Mouse (Mus musculus) c-Kit-positive CD71-positive TER-119-positive erythroid progenitor cells, embryonic 14.5 days (primary cell): Measurements from ENCODE around the gene Rab21.

Experiments used
- DNase-seq: peaks from one replicate; pipeline ENCODE4 v3.0.0-alpha.2; 2013; ENCODE audit warnings: low spot score

Rab21 gene

GRCm38 (mm10) chr10:115281381-115281780 is 34.0 kb downstream of the Rab21 start:
- DNase-seq: no peak

DNA sequence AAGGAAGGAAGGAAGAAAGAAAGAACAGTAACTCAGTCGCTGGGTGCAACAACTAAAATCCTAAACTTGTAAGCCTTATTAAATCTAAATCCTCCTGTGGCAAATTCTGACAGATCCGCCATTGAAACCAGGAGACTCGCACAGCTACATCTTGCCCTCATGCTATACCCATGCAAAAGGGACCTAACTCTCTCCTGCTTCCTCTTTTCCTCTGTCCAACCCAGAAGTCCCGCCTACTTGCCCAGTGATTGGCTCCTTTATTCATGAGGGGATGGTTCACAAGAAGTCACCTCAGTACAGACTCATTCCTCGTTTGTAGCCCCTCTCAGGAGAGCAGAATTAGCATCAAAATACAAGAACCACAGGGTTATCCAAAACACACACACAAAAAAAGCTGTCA is 43.7 kb downstream of the Rab21 start:
- DNase-seq: no peak

DNA sequence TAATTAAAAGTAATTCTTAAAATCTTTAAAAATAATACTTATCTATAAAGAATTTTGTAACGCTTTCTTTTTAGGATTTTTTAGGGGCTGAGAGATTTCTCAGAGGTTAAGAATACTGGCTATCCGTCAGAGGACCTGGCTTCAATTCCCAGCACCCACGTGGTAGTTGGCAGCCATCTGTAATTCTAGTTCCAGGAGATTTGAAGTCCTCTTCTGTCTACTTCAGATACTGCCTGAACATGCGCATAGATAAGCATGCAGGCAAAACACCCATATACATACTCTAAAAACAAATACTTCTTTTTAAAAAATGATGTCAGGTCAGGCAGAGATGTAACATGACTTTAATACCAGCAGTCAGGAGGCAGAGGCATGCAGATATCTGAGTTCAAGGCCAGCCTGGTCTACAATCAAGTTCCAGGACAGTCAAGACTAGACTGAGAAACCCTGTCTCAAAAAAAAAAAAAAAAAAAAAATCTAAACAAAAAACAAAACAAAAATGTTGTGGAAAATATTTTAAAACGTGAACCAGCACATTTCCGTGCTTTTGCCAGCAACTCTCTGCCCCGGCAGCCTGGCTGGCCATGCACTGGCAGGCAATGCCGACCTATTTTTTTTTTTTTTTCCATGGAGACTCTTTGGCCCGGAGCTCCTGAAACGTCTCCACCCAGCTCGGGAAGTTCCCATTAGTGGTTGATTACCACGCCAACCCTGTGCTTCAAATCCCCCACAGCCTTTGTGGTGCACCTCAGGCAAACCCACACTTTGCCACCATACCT is 44.6 kb downstream of the Rab21 start:
- no peak for DNase-seq

DNA sequence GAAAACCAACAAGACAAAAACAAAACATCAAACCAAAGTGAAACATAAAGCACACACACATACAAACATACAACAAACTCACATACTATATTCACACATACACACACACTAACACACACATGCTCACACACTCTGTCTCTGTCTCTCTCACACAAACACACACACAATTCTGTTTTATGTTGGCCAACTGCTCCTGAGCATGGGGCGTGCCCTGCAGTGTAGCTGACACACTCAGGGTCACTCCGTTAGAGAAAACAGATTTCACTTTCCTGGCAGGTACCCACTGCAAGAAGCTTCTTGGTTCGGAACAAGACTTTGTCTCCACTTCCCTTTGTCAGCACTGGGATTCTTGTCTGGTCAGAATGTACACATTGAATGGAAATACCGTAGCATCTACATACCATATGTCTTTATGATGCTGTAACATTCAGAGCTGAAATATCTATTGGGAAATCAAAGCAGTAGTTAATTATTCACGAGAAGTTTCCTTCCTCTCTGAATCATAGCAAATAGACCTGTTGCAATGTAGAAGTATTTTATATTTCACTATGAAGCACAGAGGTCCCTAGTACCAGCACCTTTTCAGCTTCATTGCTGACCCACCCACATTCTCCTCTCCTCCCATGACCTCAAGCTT is 52.4 kb downstream of the Rab21 start:
- DNase-seq: no peak

GRCm38 (mm10) chr10:115262261-115262660 is 53.1 kb downstream of the Rab21 start:
- no peak for DNase-seq

GRCm38 (mm10) chr10:115261428-115261827 is 54.0 kb downstream of the Rab21 start:
- DNase-seq: no peak

GRCm38 (mm10) chr10:115256162-115256561 is 59.2 kb downstream of the Rab21 start:
- no peak for DNase-seq

GRCm38 (mm10) chr10:115253521-115253920 is 61.9 kb downstream of the Rab21 start:
- DNase-seq: no peak

DNA sequence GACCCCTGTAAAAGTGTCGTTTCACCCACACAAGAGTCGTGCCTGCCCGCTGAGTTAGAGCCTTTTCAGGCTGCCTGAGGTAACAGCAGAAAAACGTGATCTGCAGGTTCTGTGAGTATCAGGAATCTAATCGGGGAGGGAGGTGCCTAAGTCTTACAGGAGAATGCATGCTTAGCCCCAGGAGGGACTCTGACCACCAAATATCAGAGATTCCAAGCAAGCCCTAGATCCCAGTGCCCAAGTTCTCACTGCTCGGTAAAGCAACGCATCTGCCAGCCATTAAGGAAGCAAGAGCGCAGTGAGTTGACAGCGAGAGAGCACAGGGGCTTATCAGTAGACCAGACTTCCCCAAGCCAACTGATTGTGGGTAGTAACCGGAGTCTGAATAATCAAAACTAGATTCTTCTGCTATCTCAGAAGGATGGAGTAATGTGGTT is 63.1 kb downstream of the Rab21 start:
- peak; percentile 57 for DNase-seq

DNA sequence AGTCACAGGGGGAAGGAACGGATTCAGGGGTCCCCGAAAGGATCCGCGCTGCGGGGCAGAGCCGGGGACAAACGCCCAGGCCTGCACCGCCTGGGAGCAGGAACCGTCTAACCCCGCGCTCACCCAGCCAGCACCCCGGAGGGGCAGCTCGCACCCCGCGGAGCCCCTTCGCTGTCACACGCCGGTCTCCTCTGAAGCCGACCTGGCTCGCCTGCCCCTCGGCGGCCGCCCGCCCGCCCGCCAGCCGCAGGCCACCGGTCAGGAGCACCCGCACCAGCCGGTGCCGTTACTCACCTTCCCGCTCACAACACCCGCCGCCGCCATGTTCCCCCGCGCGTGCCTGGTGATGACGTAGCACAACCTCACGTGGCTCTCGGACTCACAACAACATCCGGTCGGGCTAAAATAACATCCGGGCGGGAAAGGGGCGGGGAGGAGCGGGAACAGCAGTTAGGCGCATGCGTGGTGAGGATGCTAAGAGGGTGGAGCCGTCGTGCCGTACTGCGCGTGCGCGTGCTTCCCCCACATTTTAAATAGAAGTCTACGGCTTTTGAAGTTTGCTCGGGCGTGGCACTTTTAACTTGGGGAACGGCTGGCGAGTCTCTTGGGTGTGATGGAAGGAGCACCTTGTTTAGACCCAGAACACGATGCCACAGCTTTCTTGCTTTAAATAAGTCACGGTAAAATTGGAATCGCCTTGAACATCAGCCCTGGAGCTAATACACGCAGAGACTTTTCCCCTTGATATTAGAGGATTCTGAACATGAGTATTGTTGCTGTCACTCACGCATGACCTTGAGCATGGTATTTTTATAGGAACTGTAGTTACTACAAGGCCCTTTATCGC is 64.1 kb downstream of the Rab21 start, which contains the start of gene Tbc1d15:
TSS of gene Tbc1d15 (minus strand) at position 380 of the 847 bp plus-strand sequence.
- peak; percentile 99 for DNase-seq

DNA sequence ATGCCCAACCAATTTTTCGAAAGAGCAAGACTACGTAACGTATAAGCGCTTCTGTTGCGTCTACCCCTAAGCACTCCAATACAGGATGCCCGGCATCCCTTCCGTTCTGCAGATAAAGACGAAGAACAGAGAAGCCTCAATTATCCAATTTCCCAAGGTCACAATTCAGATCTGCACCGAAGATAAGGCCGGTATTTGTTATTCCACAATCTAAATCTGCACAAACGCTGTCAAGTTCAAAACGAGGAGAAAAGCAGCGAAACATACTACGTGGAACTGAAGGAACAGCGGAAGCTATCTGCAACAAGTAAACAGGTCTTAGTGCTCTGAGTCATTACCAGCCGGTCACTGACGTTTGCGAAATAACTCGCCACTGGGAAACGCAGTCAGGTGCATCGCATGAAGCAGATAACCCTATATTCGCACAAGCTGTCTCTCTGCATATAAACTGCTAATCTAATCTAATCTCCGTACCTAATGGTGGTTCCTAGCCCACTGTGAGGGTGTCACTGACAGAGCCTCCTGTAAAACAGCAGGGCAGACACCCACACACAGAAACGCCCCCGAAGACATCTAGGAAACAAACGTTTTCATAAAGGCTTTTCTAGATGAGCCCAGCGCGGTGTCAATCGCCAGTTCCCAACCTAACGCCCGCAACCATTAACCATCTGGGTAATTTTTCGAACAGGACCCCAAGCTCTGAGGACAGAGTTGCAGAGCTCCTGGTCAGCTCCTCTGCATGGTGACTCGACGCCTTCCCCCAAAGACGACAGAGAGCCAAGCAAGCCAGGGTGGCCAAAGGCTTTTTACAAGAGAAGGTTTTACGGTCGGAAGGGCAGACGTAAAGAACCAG is 64.9 kb downstream of the Rab21 start:
- DNase-seq: peak; percentile 48

DNA sequence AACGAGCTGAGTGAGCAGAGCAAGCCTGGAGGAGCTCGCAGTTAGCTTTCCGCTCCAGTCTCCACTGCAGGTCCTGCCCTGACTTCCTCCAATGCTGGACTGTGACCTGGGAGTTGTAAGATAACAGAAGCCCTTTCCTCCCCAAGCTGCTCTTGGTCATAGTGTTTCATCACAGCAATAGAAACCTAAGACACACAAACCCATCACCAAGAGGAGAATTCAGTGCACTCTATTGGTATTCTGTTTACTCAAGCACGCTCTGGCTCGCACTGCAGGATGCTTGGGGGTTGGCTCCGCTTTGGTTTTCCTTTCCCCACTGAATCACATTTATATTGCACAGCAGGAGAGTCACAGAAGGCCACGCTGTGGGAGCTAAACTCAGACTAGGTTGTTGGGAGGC is 67.4 kb downstream of the Rab21 start:
- DNase-seq: no peak

DNA sequence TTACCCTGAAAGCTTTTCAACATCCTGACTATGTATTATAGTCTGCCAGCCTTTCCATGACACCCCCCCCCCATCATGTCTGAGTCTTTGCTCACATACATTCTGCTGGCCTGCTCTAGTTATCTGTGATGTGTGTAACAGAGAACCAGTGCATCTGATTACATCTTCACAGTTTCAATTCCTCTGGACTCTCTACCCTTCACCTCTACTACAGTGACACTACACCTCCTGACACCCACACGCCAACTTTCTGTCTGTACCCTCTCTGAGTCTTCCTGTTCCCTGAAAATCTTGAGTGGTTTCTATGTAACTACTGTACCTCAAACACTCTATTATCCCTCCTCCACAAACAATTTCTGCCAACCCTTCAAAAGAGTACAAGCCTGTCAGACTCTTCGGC is 69.9 kb downstream of the Rab21 start:
- no peak for DNase-seq

DNA sequence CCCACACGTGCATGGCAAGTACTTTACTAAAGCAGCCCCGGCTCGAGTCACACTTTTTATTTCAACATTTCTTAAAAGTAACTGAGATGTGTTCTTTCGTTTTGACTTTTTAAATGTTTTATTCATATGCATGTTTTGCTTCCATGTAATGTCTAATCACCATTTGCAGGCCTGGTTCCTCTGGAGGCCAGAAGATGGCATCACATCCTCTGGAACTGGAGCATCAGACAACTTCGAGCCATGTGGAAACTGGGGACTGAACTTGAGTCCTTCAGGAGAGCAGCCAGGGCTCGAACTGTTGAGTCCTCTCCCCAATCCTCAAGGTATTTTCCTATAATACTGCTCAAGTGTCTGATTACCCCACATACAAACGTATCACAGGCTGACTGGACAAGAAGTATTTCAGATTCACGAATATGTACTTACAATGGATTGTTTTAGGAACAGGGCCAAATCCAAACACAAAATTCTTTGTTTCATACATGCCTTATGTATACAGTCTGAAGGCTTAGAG is 74.3 kb downstream of the Rab21 start:
- no peak for DNase-seq

DNA sequence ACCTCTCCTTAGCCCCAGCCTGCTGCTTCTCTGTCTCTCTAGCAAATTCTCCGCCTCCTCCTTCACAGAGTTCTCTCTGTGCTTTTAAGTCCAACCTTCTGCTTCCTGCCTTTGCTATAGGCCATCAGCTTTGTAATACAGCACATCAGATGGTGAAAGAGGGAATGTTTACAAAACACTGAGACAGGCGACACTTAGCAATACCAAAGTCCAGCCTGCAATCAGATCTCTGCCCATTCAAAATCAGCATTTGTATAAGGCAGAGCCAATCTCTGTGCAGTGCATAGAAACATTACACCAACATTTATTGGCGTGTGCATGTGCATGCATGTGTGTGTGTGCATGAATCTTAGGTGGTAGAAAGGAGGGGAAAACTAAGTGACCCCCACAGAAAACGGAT is 77.5 kb downstream of the Rab21 start:
- no peak for DNase-seq
